Mouse (Mus musculus) heart, embryonic 11.5 days (tissue): ENCODE data around the gene Snx10. TPM values are rescaled to one million over a fixed set of nuclear protein-coding genes. Genes with fewer than 3 reads are reported as not detected.
A peak's percentile ranks its signal among the peaks of the same experiment; 100 is the strongest.

ENCODE experiments used
- ATAC-seq: fragments of 200-750 bp; cut with Nextera tagmentation; replicated peaks from 2 replicates; pipeline ENCODE4 v1.8.0; 2017; ENCODE audit warnings: moderate library complexity; ENCODE audit not compliant: insufficient number of reproducible peaks, low FRiP score, low TSS enrichment
- H3K27ac ChIP-seq: fragments of 300-500 bp; sonication (generic); 2 replicates; pipeline ENCODE4 v1.5.1; 2014; ENCODE audit warnings: mild to moderate bottlenecking, low read depth, low read length
- H3K27me3 ChIP-seq: fragments of 300-500 bp; sonication (generic); 2 replicates; pipeline ENCODE4 v1.6.1; 2014; ENCODE audit warnings: mild to moderate bottlenecking, low read length, mixed read lengths; ENCODE audit not compliant: control insufficient read depth, insufficient read depth
- H3K36me3 ChIP-seq: fragments of 300-500 bp; sonication (generic); 2 replicates; pipeline ENCODE4 v1.6.1; 2014; ENCODE audit warnings: mild to moderate bottlenecking, low read length, moderate library complexity, mixed read lengths; ENCODE audit not compliant: control insufficient read depth, insufficient read depth
- H3K4me1 ChIP-seq: fragments of 300-500 bp; sonication (generic); 2 replicates; pipeline ENCODE4 v1.6.1; 2014; ENCODE audit warnings: low read length; ENCODE audit not compliant: control insufficient read depth, insufficient read depth
- H3K4me2 ChIP-seq: fragments of 300-500 bp; sonication (generic); 2 replicates; pipeline ENCODE4 v1.6.1; 2014; ENCODE audit warnings: mild to moderate bottlenecking, moderate library complexity
- H3K4me3 ChIP-seq: fragments of 300-500 bp; sonication (generic); 2 replicates; pipeline ENCODE4 v1.5.1; 2014; ENCODE audit warnings: low read depth, low read length
- H3K9ac ChIP-seq: fragments of 300-500 bp; sonication (generic); 2 replicates; pipeline ENCODE4 v1.6.1; 2014; ENCODE audit warnings: mild to moderate bottlenecking, low read depth, low read length, moderate library complexity
- H3K9me3 ChIP-seq: fragments of 300-500 bp; sonication (generic); replicated peaks from 2 replicates; pipeline ENCODE4 v1.6.1; 2016; ENCODE audit warnings: low read length; ENCODE audit not compliant: control insufficient read depth
- WGBS: fragments of 180-500 bp; shearing (Covaris S2); extraction: QIAGEN DNeasy Blood & Tissue Kit; methylation state at CpG from one replicate; pipeline ENCODE4 v1.1.7; 2014; ENCODE audit not compliant: insufficient replicate concordance; 5-methylcytosine and 5-hydroxymethylcytosine counted together
- polyA plus RNA-seq: library from polyadenylated mRNA; unstranded; fragments of >200 nt; fragmentation: Nextera tagmentation; extraction: Ambion mirVana; gene quantifications from 2 replicates; pipeline ENCODE4 v1.2.1, GENCODE M21; 2014

Snx10 gene
- polyA plus RNA-seq, 1 experiment from 2014 or later, result 23.0 TPM

- H3K4me1 ChIP-seq, result 0 out of 2 replicates have a peak, but pooled peaks cover 3% of the 10 kb centered on the region
- no peak for ATAC-seq
- 0 out of 2 replicates have a peak overlapping the region, but pooled peaks have one; percentile 10 for H3K9ac ChIP-seq
- no peak overlapping the region for H3K27ac ChIP-seq
- no peaks in the 10 kb centered on the region for H3K27me3 ChIP-seq
- no peaks in the 10 kb centered on the region for H3K9me3 ChIP-seq
- no peak overlapping the region for H3K4me3 ChIP-seq
- WGBS, result 82% methylated on average over 7 of the region's 7 CpGs
- no peaks in the 10 kb centered on the region for H3K36me3 ChIP-seq
- H3K4me2 ChIP-seq, result no peak overlapping the region
Observed at GRCm38 (mm10) chr6:51598058-51598457, 74.4 kb downstream of the Snx10 start.

- H3K4me2 ChIP-seq, result no peak overlapping the region
- 0 out of 2 replicates have a peak, but pooled peaks cover under 1% of the 10 kb centered on the region for H3K4me1 ChIP-seq
- no peak overlapping the region for H3K27ac ChIP-seq
- no peak for ATAC-seq
- H3K4me3 ChIP-seq, result no peak overlapping the region
- H3K9ac ChIP-seq, result no peak overlapping the region
- 84% methylated on average over 9 of the region's 9 CpGs for WGBS
- H3K9me3 ChIP-seq, result no peaks in the 10 kb centered on the region
- no peaks in the 10 kb centered on the region for H3K27me3 ChIP-seq
- no peaks in the 10 kb centered on the region for H3K36me3 ChIP-seq
Observed at GRCm38 (mm10) chr6:51600412-51600811, 76.7 kb downstream of the Snx10 start.

GRCm38 (mm10) chr6:51602341-51602740 lies 78.6 kb downstream of the Snx10 start:
- no peak for ATAC-seq
- WGBS, result 76% methylated on average over 1 of the region's 1 CpGs
- Histone ChIP-seq H3K9ac (no peak overlapping the region), H3K27ac (no peak overlapping the region), H3K27me3 (no peaks in the 10 kb centered on the region), H3K4me1 (no peaks in the 10 kb centered on the region), H3K36me3 (no peaks in the 10 kb centered on the region), H3K9me3 (no peaks in the 10 kb centered on the region), H3K4me2 (no peak overlapping the region), H3K4me3 (no peak overlapping the region)

- Histone ChIP-seq H3K9ac (no peak overlapping the region), H3K4me3 (no peak overlapping the region), H3K4me2 (no peak overlapping the region), H3K36me3 (no peaks in the 10 kb centered on the region), H3K4me1 (no peaks in the 10 kb centered on the region), H3K27ac (no peak overlapping the region), H3K27me3 (no peaks in the 10 kb centered on the region), H3K9me3 (no peaks in the 10 kb centered on the region)
- WGBS, result 85% methylated on average over 10 of the region's 10 CpGs
- ATAC-seq, result no peak
Observed at GRCm38 (mm10) chr6:51603691-51604090, 80.0 kb downstream of the Snx10 start.

- Histone ChIP-seq H3K27me3 (0 out of 2 replicates have a peak, but pooled peaks cover 2% of the 10 kb centered on the region), H3K9ac (no peak overlapping the region), H3K36me3 (no peaks in the 10 kb centered on the region), H3K4me2 (no peak overlapping the region), H3K4me1 (no peaks in the 10 kb centered on the region), H3K27ac (no peak overlapping the region), H3K4me3 (no peak overlapping the region), H3K9me3 (no peaks in the 10 kb centered on the region)
- ATAC-seq, result no peak
- WGBS, result 83% methylated on average over 4 of the region's 4 CpGs
Observed at GRCm38 (mm10) chr6:51606245-51606644, 82.5 kb downstream of the Snx10 start.

GRCm38 (mm10) chr6:51606803-51607202 lies 83.1 kb downstream of the Snx10 start:
- H3K27me3 ChIP-seq, result 0 out of 2 replicates have a peak, but pooled peaks cover 2% of the 10 kb centered on the region
- no peaks in the 10 kb centered on the region for H3K36me3 ChIP-seq
- H3K9me3 ChIP-seq, result no peaks in the 10 kb centered on the region
- WGBS, result 19% methylated on average over 7 of the region's 7 CpGs
- H3K27ac ChIP-seq, result no peak overlapping the region
- no peak overlapping the region for H3K9ac ChIP-seq
- H3K4me1 ChIP-seq, result no peaks in the 10 kb centered on the region
- H3K4me3 ChIP-seq, result no peak overlapping the region
- H3K4me2 ChIP-seq, result no peak overlapping the region
- ATAC-seq, result no peak

- Histone ChIP-seq H3K4me2 (no peak overlapping the region), H3K9me3 (no peaks in the 10 kb centered on the region), H3K9ac (no peak overlapping the region), H3K27me3 (peaks cover 2% of the 10 kb centered on the region; the same call in 1 of the 2 replicates), H3K27ac (no peak overlapping the region), H3K4me3 (no peak overlapping the region), H3K4me1 (no peaks in the 10 kb centered on the region), H3K36me3 (no peaks in the 10 kb centered on the region)
- no peak for ATAC-seq
- WGBS, result 85% methylated on average over 4 of the region's 4 CpGs
Observed at GRCm38 (mm10) chr6:51611621-51612020, 87.9 kb downstream of the Snx10 start.

GRCm38 (mm10) chr6:51612371-51613051 lies 88.8 kb downstream of the Snx10 start:
- Histone ChIP-seq H3K4me2 (peak overlapping the region; percentile 81), H3K4me3 (peak overlapping the region; percentile 55), H3K9me3 (no peaks in the 10 kb centered on the region), H3K9ac (peak overlapping the region; percentile 74), H3K27ac (no peak overlapping the region), H3K36me3 (no peaks in the 10 kb centered on the region), H3K27me3 (peaks cover 2% of the 10 kb centered on the region; the same call in 1 of the 2 replicates), H3K4me1 (no peaks in the 10 kb centered on the region)
- under 1% methylated on average over 54 of the region's 54 CpGs for WGBS
- ATAC-seq, result peak; percentile 68

- no peak for ATAC-seq
- H3K9ac ChIP-seq, result no peak overlapping the region
- H3K27ac ChIP-seq, result no peak overlapping the region
- no peaks in the 10 kb centered on the region for H3K36me3 ChIP-seq
- peaks cover 2% of the 10 kb centered on the region; the same call in 1 of the 2 replicates for H3K27me3 ChIP-seq
- H3K4me3 ChIP-seq, result no peak overlapping the region
- WGBS, result 74% methylated on average over 11 of the region's 11 CpGs
- no peak overlapping the region for H3K4me2 ChIP-seq
- no peaks in the 10 kb centered on the region for H3K4me1 ChIP-seq
- H3K9me3 ChIP-seq, result no peaks in the 10 kb centered on the region
Observed at GRCm38 (mm10) chr6:51613661-51614060, 90.0 kb downstream of the Snx10 start.
